Mouse (Mus musculus): Measurements from ENCODE around the gene Lsmem1.
"Not testable (repeated sequence)": the region's sequence is repeated elsewhere in the genome, so short reads cannot be mapped to it uniquely, and the experiment has no call there.

Lsmem1 gene

DNA sequence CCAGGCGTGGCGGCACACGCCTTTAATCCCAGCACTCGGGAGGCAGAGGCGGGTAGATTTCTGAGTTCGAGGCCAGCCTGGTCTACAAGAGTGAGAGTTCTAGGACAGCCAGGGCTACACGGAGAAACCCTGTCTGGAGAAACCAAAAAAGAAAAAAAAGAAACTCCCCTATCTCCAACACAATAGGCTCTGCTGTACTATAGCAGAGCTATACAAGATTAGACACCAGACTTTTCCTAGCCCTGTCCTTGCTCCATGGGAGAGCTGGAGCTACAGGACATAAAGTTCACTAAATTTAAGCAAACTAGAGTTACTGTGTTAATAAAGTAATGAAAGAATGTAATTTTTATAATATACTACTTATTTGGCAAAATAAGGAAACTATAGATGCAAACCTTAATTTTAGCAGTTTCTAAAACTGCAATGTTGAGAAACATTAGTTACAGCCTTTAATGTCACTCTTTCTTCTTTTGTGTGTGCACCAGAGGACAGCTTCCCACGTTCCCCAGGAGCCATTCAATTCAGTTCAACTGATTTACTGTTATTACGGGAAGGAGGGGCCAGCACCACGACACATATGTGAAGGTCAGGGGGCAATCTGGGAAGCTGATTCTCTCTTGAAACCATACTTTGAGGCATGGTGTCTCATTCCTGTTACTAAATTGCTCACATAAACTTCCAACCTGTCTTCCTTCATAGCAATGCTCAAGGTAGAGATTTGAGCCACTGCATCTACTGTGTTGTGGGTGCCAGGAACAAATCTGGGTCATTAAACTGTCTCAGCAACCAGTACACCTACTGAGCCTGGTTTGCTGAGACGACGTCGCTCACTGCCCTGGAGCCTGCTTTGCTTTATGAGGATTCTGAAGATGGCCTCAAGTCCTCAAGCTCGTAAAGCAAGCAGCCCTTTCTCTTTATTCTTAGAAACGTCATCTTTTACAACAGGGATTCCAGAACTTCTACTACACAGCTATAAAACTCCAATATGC lies 15.9 kb upstream of the Lsmem1 start:
- DNase-seq (ENCODE audit: low spot score), result no peak

DNA sequence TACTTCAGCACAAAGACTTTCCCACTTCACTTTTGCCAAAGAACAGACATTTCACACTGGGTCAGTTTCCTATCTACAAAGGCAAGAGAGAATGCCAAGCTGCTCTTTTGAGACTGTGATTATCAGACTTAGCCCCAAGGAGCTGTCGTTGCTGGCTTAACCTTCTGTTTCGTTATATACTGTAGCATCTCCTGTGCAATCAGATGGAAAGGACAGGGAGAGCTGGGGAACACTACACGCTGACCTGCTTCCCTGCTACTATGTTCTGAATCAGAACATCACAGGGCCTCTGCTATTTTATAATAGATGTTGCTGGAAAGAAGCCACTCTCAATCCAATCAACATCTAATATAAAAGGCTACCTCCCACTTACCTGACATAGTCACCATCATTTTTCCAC lies 9.8 kb upstream of the Lsmem1 start:
- no peak for DNase-seq (ENCODE audit: low spot score)

GRCm38 (mm10) chr12:40207909-40208308 lies 8.6 kb upstream of the Lsmem1 start:
- no peak for DNase-seq (ENCODE audit: low spot score)

- no peak for DNase-seq (ENCODE audit: low spot score)
Measured at GRCm38 (mm10) chr12:40202161-40203035, 3.1 kb upstream of the Lsmem1 start.

GRCm38 (mm10) chr12:40200484-40201235 lies 1.4 kb upstream of the Lsmem1 start:
- no peak for DNase-seq (ENCODE audit: low spot score)

DNA sequence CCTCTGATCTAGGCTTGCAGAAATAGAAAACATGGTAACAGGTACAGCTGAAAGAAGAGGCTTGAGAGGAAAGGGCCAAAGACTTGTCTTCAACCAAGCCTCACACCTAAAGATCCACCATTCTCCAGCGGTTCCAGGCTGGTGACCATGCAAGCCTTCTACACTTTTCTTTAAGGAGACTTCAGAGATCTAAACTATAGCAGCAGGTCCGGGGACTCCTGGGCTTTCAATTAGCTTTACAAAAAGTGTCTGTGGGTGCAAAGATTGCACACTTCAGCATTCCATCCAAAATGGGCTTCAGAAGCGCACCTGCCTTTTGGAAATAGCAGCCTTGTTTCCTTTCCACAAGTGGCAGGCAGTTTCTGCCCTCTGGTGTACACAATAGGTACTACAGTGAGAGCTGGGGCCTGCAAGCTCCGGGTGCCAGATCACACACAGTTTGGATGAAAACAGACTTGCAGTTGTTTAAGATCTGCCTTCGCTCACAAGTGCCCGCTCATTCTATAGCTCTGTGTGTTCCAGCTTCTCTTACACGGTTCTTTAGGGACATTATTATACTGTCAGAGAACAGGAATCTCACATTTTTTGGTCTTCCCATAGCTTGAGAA lies 609 bp upstream of the Lsmem1 start:
- DNase-seq (ENCODE audit: low spot score), result peak; percentile 81

GRCm38 (mm10) chr12:40198427-40198826 lies 863 bp downstream of the Lsmem1 start:
- no peak for DNase-seq (ENCODE audit: low spot score)

GRCm38 (mm10) chr12:40198019-40198418 lies 1.3 kb downstream of the Lsmem1 start:
- no peak for DNase-seq (ENCODE audit: low spot score)

DNA sequence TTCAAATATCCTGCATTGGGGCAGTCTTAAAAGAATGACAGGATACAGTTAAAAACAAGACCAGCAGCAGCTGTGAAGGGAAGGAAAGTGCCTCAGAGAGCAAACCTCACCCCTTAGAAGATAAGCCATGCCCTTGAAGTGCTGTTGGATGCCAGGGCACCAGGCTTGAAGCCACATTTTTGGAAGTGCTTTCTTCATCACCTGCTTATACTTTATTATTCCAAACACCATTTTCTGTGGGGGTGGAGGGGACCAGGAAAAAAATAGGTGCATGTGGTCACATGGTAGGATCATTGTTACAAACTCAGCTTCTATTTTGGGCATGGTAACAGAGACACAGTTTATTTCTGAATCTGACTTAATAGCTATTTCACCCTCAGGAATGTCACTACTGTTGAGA lies 1.8 kb downstream of the Lsmem1 start:
- DNase-seq (ENCODE audit: low spot score), result no peak

- no peak for DNase-seq (ENCODE audit: low spot score)
Measured at GRCm38 (mm10) chr12:40185474-40185873, 13.8 kb downstream of the Lsmem1 start.

DNA sequence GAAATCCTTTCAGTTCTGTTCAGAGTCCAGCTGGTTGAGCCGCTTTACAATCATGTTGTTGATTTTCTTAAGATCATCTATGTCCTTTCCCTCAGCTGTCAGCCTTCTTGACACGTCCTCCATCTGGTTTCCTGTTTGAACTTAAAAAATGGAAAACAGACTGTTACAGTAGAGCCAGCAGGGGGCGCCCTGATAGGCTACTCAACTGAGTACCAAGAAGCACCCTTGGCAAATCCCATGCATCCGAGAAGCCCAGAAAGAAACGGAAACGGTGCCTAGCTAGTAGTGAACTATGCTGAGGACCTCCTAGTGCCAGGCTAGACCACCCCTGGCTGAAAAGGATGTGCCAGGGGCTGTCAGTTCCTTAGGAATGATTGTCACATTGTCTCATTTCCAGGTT lies 22.2 kb downstream of the Lsmem1 start:
- peak; percentile 15 for DNase-seq (ENCODE audit: low spot score)

DNA sequence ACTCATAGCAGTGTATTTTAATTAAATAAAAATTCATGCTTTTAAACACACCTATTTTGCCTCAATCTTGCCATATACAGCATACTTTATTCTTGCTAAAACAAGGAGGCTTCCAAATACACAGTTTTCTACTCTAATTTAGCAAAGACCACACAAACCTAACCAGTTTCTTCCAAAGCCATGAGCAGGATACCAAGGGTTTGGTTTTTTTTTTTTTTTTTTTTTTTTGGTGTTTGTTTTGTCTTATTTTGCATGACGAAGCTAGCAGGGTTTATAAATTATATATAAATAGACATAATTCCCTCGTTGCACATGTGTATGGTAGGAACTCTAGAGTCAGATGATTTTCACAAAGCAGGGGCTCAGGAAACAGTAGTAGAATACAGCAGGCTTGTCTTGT lies 23.1 kb downstream of the Lsmem1 start:
- DNase-seq (ENCODE audit: low spot score), result no peak

GRCm38 (mm10) chr12:40175171-40175570 lies 24.1 kb downstream of the Lsmem1 start:
- DNase-seq (ENCODE audit: low spot score), result not testable (repeated sequence)

DNA sequence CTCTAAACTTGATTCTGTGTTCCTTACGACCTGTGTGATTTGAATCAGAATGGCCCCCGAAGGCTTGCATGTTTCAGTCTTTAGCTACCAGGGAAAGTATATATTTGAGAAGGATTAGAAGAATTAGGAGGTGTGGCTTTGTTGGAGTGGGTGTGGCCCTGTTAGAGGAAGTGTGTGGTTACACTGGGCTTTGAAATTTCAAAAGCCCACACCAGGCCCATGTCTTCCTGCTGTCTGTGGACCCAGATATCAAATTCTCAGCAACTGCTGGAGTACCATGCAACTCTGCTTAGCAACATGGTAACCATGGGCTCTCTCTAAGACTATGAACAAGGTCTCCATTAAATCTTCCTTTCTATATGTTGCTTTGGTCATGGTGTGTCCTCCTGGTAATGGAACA lies 27.7 kb downstream of the Lsmem1 start:
- DNase-seq (ENCODE audit: low spot score), result no peak

- DNase-seq (ENCODE audit: low spot score), result no peak
Measured at GRCm38 (mm10) chr12:40169675-40170074, 29.6 kb downstream of the Lsmem1 start.

DNA sequence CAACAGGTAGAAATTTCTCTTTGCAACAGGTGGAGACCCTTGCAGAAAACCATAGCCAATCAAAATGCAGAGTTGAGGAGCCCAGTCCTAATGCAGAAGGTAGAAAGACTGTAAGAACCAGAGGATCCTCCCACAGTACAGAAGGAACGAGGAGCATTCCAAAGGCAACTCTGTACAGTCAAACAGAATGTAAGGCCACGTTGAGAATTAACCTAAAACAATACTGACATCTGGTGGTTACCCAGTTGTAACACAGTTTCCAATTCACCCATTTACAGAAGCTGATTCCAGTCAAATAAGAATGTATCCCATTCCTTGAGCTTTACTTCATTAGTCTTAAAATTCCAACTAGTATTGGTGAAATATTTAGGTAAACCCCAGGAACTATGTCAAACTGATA lies 34.7 kb downstream of the Lsmem1 start:
- DNase-seq (ENCODE audit: low spot score), result peak; percentile 27

DNA sequence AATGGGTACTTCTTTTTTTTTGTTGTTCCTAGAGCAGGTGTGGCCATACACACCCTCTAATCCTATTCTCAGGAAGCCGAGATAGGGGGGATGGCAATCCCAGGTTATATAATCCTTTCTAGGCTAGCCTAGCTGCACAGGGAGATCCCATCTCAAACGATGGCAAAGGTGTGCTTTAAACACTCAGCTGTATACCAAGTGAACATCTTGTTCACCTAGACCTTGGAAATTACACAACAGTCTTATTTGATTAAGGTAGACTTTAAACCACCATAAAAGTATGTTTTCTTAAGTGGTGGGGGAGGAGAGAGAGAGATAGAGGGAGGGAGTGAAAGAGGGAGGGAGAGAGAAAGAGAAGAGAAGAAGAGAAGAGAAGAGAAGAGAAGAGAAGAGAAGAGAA lies 38.5 kb downstream of the Lsmem1 start:
- DNase-seq (ENCODE audit: low spot score), result no peak

DNA sequence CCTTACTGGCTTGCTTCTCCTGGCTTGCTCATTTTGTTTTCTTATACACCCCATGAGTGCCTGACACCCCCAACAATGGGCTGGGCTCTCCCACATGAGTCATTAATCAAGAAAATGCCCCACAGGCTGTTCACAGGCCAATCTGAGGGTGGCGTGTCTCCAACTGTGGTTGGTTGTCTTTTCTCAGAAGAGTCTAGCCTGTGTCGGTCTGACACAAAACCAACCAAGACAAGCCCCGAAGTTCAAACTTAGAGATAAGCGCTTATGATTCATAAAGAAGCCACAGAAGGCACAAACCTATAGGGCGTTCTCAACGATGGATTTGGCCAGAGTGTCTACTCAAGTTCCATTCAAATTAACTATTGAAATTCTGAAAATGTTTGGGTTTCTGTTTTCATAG lies 45.1 kb downstream of the Lsmem1 start:
- DNase-seq (ENCODE audit: low spot score), result no peak

DNA sequence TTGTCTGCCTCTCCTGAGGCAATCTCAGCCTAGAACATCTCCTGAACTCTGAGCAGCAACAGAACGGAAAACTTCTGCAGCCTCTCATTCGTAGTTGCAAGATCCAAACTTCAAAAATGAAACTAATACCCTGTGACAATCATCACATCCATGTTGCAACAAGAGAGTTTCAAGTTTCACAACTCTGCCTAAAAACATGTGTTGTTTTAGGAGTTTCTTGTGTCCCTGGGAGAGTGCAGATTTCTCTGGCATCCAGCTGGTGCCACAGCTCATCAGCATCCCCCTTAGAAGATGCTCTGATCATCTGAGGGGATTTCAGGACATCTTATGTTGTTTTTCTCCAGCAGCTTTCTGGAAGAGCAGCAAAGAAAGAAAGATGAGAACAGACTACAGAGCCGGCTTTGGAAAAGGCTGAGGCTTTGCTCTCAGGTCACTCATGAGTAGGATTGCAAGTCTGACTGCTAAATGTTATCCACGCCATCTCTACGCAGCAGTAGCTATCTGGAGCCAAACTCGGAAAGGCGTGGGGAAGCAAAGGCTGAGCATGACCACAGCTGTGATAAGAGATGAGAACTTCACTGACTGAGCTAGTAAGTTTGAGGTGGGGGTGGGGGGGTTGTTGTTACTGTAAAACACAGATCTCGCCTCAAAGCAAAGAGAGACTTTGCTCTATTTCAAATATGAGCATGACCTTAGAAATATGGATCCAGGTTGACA lies 46.8 kb downstream of the Lsmem1 start:
- no peak for DNase-seq (ENCODE audit: low spot score)

- no peak for DNase-seq (ENCODE audit: low spot score)
Measured at GRCm38 (mm10) chr12:40147319-40147718, 52.0 kb downstream of the Lsmem1 start.

DNA sequence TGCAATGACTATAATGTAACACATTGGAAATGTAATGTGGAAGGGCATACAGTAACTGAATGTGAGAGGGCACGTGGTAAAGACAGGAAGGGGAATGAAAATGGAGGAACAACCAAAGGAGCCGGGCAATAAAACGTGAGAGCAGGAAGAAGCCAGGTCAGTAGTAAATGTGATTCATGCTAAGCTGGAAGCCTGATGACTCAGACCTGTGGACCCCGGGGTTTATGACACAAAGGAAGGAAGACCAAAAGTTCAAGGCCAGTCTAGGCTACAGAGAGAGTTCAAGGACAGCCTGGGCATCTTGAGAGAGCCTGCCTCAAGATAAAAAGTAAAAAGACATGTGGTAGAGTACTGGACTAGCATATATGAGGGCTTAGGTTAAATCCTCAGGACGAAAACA lies 52.8 kb downstream of the Lsmem1 start:
- no peak for DNase-seq (ENCODE audit: low spot score)

All from layer of hippocampus, adult 11-12 months (tissue).